Mouse (Mus musculus): ENCODE measurements around the gene BC061237.
"Not testable (repeated sequence)": the region's sequence is repeated elsewhere in the genome, so short reads cannot be mapped to it uniquely, and the experiment has no call there.

The BC061237 gene

DNA sequence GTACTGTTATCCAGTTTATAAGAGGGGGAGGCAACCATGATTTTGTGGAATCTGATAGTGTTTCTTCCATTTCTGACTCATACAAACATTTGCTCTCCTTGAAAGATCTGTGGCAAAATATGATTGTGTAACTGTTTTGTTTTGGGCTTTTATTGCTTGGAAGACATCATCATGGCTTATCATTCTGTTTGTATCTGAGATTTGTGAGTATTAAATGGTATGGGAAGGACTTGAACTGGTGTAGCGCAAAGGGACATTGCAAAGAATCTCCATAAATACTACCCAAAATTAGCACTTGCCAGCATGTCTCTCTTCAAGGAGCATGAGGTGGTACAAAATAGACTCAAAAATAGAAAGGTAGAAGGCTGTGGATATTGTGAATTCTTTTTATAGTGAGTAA is at the start of gene BC061237:
Gene BC061237, plus strand, starts transcription at position 301 of the 400 bp plus-strand sequence.
- in situ Hi-C loops (cut with MboI; ENCODE audit: unreplicated experiment in 2 of 2), result not testable (repeated sequence)

DNA sequence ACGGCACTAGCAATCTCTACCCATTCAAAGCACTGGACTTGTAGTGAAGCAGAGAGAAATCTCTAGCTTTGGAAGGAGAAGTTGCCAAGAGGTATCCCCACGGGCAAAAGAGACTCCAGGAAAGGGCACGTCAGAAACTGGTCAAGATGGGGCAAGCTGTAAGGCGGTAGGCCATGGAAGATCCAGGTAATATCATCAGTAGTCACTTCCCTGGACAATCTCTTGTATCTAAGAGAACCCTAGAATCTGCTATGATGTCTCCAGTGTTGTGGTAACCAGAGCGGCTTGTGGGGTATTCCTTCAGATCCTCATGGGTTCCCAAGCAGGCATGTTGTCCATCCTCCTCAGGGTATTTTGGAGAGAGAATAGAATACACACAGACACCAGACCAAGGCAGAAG is 25.7 kb downstream of the BC061237 start, which contains the start of gene Gm17093:
Gene Gm17093, plus strand, starts transcription at position 301 of the 400 bp plus-strand sequence.
- in situ Hi-C loops (cut with MboI; ENCODE audit: unreplicated experiment in 2 of 2), result not testable (repeated sequence)

DNA sequence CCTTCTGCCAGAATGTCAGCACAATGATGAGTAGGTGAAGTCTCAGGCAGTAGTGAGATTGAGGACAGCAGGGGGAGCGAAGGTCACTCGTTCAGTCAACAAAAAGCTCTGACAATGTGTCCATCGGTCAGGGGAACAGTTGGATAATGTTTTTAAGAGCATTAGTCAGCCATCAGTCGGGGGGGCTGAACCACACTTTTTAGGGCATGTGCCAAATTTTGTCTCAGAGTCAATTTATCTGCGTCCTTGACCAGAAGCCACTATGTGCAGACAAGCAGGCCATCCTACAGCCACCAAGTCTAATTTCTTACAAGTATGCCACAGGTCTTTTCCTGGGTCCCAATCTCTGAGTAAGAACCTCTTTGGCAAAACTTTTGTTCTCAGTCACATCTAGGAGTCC is 55.7 kb downstream of the BC061237 start:
- in situ Hi-C loops (cut with MboI; ENCODE audit: unreplicated experiment in 2 of 2), result not testable (repeated sequence)

Data from v-Abl transformed pro-B cells (cell line).